ENCODE assay signal across 8 mouse cellular contexts in the genomic region with DNA sequence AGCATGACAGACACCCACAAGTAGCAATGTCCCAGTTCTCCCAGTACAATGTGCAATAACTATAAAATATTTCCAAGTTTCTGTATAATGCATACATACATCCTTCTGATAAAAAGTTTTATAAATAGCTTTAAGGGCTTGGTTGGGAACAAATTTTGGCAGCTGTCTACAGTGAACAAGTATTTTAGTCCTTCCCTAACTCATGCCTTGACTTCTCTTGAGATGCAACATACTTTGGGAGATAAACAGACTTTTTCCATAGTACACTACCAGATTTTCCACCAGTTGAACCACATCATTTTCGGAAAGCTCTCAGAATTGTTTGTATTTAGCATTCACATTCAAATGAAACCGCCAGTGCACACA. TPM values are rescaled to one million over a fixed set of nuclear protein-coding genes. Genes with fewer than 3 reads are reported as not detected.
DNase-seq lines count a peak whose midpoint lies in the region; ATAC-seq and TF ChIP-seq lines count a peak whose summit lies in the region.

No protein-coding gene starts in this region.

- peaks cover 5% of the 10 kb centered on the region; the same call in 1 of the 2 replicates for H3K36me3 ChIP-seq in heart, embryonic 11.5 days (ENCODE audit: control insufficient read depth, insufficient read depth, low read length)
- peaks cover 22% of the 10 kb centered on the region for H3K36me3 ChIP-seq in E14TG2a.4 (ENCODE audit: insufficient read depth, low read length)
- peaks cover 15% of the 10 kb centered on the region for H3K36me3 ChIP-seq in forebrain, embryonic 15.5 days
- no peaks in the 10 kb centered on the region for H3K36me3 ChIP-seq in liver, embryonic 16.5 days (ENCODE audit: control insufficient read depth, insufficient read depth)

- peak overlapping the region; percentile 74 for H3K4me2 ChIP-seq in heart, embryonic 11.5 days
- H3K4me2 ChIP-seq in forebrain, embryonic 15.5 days (replicated peaks): peak overlapping the region; percentile 60
- peak overlapping the region; percentile 69 for H3K4me2 ChIP-seq in liver, embryonic 16.5 days (ENCODE audit: low read depth, low read length)

- no peak for ATAC-seq in heart, embryonic 11.5 days (replicated peaks; ENCODE audit: insufficient number of reproducible peaks, low FRiP score, low TSS enrichment)
- peak; percentile 32 for ATAC-seq in forebrain, embryonic 15.5 days (replicated peaks)
- ATAC-seq in liver, embryonic 16.5 days (ENCODE audit: low read depth): no peak

- peaks cover 8% of the 10 kb centered on the region; the same call in 1 of the 2 replicates for H3K4me1 ChIP-seq in heart, embryonic 11.5 days (ENCODE audit: control insufficient read depth, insufficient read depth, low read length)
- H3K4me1 ChIP-seq in E14TG2a.4 (replicated peaks; ENCODE audit: low read depth, low read length): peaks cover 20% of the 10 kb centered on the region
- H3K4me1 ChIP-seq in forebrain, embryonic 15.5 days: peaks cover 19% of the 10 kb centered on the region
- H3K4me1 ChIP-seq in liver, embryonic 16.5 days (ENCODE audit: control insufficient read depth, low read depth, low read length): no peaks in the 10 kb centered on the region

- H3K9me3 ChIP-seq in heart, embryonic 11.5 days (replicated peaks; ENCODE audit: control insufficient read depth, low read length): no peaks in the 10 kb centered on the region
- H3K9me3 ChIP-seq in E14TG2a.4 (ENCODE audit: low read length): peaks cover 11% of the 10 kb centered on the region
- H3K9me3 ChIP-seq in forebrain, embryonic 15.5 days: no peaks in the 10 kb centered on the region
- H3K9me3 ChIP-seq in liver, embryonic 16.5 days (replicated peaks; ENCODE audit: control insufficient read depth, low read length): no peaks in the 10 kb centered on the region

- no peak for DNase-seq in heart, adult 9 months (ENCODE audit: low spot score in 2 of 2)
- DNase-seq in MN1 (ENCODE audit: low spot score): no peak
- no peak for DNase-seq in ovary, postnatal 36 days (ENCODE audit: low spot score)
- no peak for DNase-seq in urinary bladder, postnatal 4 days (ENCODE audit: low spot score in 2 of 2)

- no peaks in the 10 kb centered on the region for H3K27me3 ChIP-seq in heart, embryonic 11.5 days (ENCODE audit: control insufficient read depth, insufficient read depth, low read length)
- no peaks in the 10 kb centered on the region for H3K27me3 ChIP-seq in E14TG2a.4 (ENCODE audit: insufficient read depth, low read length)
- no peaks in the 10 kb centered on the region for H3K27me3 ChIP-seq in forebrain, embryonic 15.5 days
- H3K27me3 ChIP-seq in liver, embryonic 16.5 days (ENCODE audit: control insufficient read depth, insufficient read depth, low read depth, low read length): no peaks in the 10 kb centered on the region

- TF ChIP-seq CTCF in E14TG2a.4 (conservative IDR thresholded peaks at IDR 0.05; ENCODE audit: low read length): no peak

- peak overlapping the region; percentile 92 for H3K9ac ChIP-seq in heart, embryonic 11.5 days (ENCODE audit: low read depth, low read length)
- H3K9ac ChIP-seq in forebrain, embryonic 15.5 days (replicated peaks): no peak overlapping the region
- H3K9ac ChIP-seq in liver, embryonic 16.5 days (ENCODE audit: low read depth, low read length): peak overlapping the region; percentile 16; the same call in 1 of the 2 replicates

- peak overlapping the region; percentile 88; the same call in 1 of the 2 replicates for H3K27ac ChIP-seq in heart, embryonic 11.5 days (ENCODE audit: low read depth, low read length)
- H3K27ac ChIP-seq in forebrain, embryonic 15.5 days (replicated peaks): no peak overlapping the region; the same call in 1 of the 2 replicates
- no peak overlapping the region for H3K27ac ChIP-seq in liver, embryonic 16.5 days (ENCODE audit: low read length)

- 3% methylated on average over 2 of the region's 2 CpGs for WGBS in heart, embryonic 11.5 days (ENCODE audit: insufficient replicate concordance)
- 0% methylated on average over 2 of the region's 2 CpGs for WGBS in forebrain, embryonic 15.5 days
- WGBS in liver, embryonic 16.5 days (ENCODE audit: insufficient replicate concordance): 2% methylated on average over 2 of the region's 2 CpGs

- H3K4me3 ChIP-seq in heart, embryonic 11.5 days (ENCODE audit: low read depth, low read length): peak overlapping the region; percentile 91
- H3K4me3 ChIP-seq in E14TG2a.4 (replicated peaks; ENCODE audit: low read length): peak overlapping the region; percentile 93
- peak overlapping the region; percentile 99 for H3K4me3 ChIP-seq in forebrain, embryonic 15.5 days
- H3K4me3 ChIP-seq in liver, embryonic 16.5 days (ENCODE audit: low read depth, low read length): peak overlapping the region; percentile 79

RNA-seq across cellular contexts. Expression of a gene that starts 0.3 kb away (rescaled TPM):
- polyA plus RNA-seq in heart, embryonic 11.5 days (2014; fragmentation: Nextera tagmentation; extraction: Ambion mirVana): 9.2 and 9.9 TPM in 2 replicates
- 13.3 and 14.0 TPM in 2 replicates for polyA plus RNA-seq in forebrain, embryonic 15.5 days (2015; fragmentation: Nextera tagmentation; extraction: Ambion mirVana)
- 2.3 and 2.6 TPM in 2 replicates for polyA plus RNA-seq in liver, embryonic 16.5 days (2015; fragmentation: Nextera tagmentation; extraction: Ambion mirVana)

RNA-seq across cellular contexts. Expression of a gene that starts 48.6 kb away (rescaled TPM):
- polyA plus RNA-seq in heart, embryonic 11.5 days (2014; fragmentation: Nextera tagmentation; extraction: Ambion mirVana): 10.9 and 11.4 TPM in 2 replicates
- 8.2 TPM in 2 replicates for polyA plus RNA-seq in forebrain, embryonic 15.5 days (2015; fragmentation: Nextera tagmentation; extraction: Ambion mirVana)
- polyA plus RNA-seq in liver, embryonic 16.5 days (2015; fragmentation: Nextera tagmentation; extraction: Ambion mirVana): 0.83 and 0.99 TPM in 2 replicates
